Comparison of ENCODE assay signal across 9 mouse cellular contexts in the genomic region with DNA sequence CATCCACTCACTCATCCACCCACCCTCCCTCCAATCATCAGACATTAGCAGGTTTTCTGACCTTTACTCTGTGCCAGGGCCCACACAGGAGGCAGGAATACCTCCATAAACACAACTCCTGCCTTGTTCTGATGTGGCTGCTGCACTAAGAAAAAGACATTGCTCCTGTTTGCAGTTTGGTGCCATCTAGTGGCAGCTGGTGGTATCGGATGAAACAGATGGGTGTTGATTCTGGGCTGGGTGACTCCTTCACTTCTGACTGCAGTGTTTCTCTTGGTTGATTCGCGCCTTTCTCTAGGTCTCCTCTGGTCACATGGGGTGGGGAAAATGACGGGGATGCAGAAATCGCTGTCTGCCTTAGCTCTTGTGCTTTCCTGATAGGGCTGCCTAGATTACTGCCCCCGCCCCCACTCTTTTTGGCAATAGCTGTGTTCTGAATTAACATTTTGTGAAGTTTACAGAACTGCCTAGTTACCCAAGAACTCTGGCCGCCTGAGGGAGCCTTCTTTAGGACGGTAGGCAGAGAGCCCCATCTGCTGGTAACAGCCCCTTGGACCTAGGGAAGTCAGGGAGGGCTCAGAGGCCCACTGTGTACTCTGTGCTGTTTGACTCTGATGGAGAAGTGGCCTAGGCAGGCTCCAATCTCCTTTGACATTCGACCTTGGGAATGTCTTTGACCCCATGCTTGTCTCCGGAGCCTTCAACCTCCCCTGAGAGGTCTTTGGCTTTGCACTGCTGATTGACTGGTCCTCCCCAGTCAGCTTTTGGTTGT. TPM values are rescaled to one million over a fixed set of nuclear protein-coding genes. Genes with fewer than 3 reads are reported as not detected.
A peak's percentile ranks its signal among the peaks of the same experiment; 100 is the strongest.
DNase-seq lines count a peak whose midpoint lies in the region; ATAC-seq lines count a peak whose summit lies in the region.
"Had no signal": no experiment of that assay in that cellular context is flagged by ENCODE, and none has a peak within 500 bp of the region (broad histone marks: within the 10 kb centered on the region; RNA-seq: fewer than 3 reads in every experiment).

No protein-coding gene starts in this region.

- peak; percentile 89 for DNase-seq in ES-CJ7 (ENCODE audit: low read depth, low spot score)
- peak; percentile 53 for DNase-seq in adrenal gland, adult 8-10 months
- peak; percentile 82 for DNase-seq in embryonic facial prominence, embryonic 11.5 days (ENCODE audit: low spot score)
- peak; percentile 67 to 76 for DNase-seq in heart, postnatal 36 days
- peak; percentile 58 for DNase-seq in layer of hippocampus, adult 9-11 months
- peak; percentile 49 to 79 for DNase-seq in lung, postnatal 4 days
- peak; percentile 86 to 88 for DNase-seq in right cerebral cortex, postnatal 10 days (ENCODE audit: low spot score in 2 of 2)

- intact Hi-C loops in heart, postnatal 36 days (cut with DNase I) = loop anchor here (2.0 kb wide), 1 partner anchor 56 kb away; no protein-coding TSS in a partner anchor

- no peak overlapping the region for H3K27ac ChIP-seq in embryonic facial prominence, embryonic 11.5 days (replicated peaks; ENCODE audit: low read depth, low read length)
- H3K27ac ChIP-seq: liver, embryonic 15.5 days had no signal

- H3K4me2 ChIP-seq in embryonic facial prominence, embryonic 11.5 days (ENCODE audit: low read depth, low read length) = no peak overlapping the region
- H3K4me2 ChIP-seq: liver, embryonic 15.5 days had no signal

- no peak overlapping the region for H3K9ac ChIP-seq in embryonic facial prominence, embryonic 11.5 days (replicated peaks; ENCODE audit: low read length)
- H3K9ac ChIP-seq: liver, embryonic 15.5 days had no signal

- H3K27me3 ChIP-seq in embryonic facial prominence, embryonic 11.5 days (ENCODE audit: control insufficient read depth, insufficient read depth, low read length) = no peaks in the 10 kb centered on the region

- ATAC-seq in embryonic facial prominence, embryonic 11.5 days (replicated peaks; ENCODE audit: insufficient number of reproducible peaks, low FRiP score, low TSS enrichment, low read depth) = no peak
- ATAC-seq in activated CD4-positive, CD25-positive, alpha-beta regulatory T cell, adult 4 months = no peak

- H3K36me3 ChIP-seq in embryonic facial prominence, embryonic 11.5 days (replicated peaks; ENCODE audit: control insufficient read depth, insufficient read depth, low read depth, low read length) = no peaks in the 10 kb centered on the region
- H3K36me3 ChIP-seq: liver, embryonic 15.5 days had no signal

- no peak overlapping the region for H3K4me3 ChIP-seq in embryonic facial prominence, embryonic 11.5 days (ENCODE audit: low read depth, low read length)
- H3K4me3 ChIP-seq: liver, embryonic 15.5 days had no signal

- H3K4me1 ChIP-seq in embryonic facial prominence, embryonic 11.5 days (ENCODE audit: control insufficient read depth, insufficient read depth, low read length) = no peaks in the 10 kb centered on the region
- H3K4me1 ChIP-seq: liver, embryonic 15.5 days had no signal

- 11% methylated on average over 10 of the region's 10 CpGs for WGBS in embryonic facial prominence, embryonic 11.5 days

- no peaks in the 10 kb centered on the region for H3K9me3 ChIP-seq in embryonic facial prominence, embryonic 11.5 days (replicated peaks; ENCODE audit: control insufficient read depth, low read length)
- H3K9me3 ChIP-seq: liver, embryonic 15.5 days had no signal

RNA-seq across cellular contexts. Expression of gene Prrxl1, which starts 12.0 kb away (rescaled TPM):
- total RNA-seq in adrenal gland, adult 8-10 months (2022) = 1 to 10 TPM; 2.6 to 5.4 (median 4.2) TPM
- polyA plus RNA-seq in embryonic facial prominence, embryonic 11.5 days (2014; fragmentation: Nextera tagmentation; extraction: Ambion mirVana) = 7.6 and 9.6 TPM in 2 replicates
- total RNA-seq in heart, postnatal 36 days (2021) = not detected
- polyA plus RNA-seq in activated CD4-positive, CD25-positive, alpha-beta regulatory T cell, adult 4 months (2017; shearing (Covaris generic)) = not detected
